Mouse (Mus musculus): ENCODE measurements around the gene Olfr652. TPM values are rescaled to one million over a fixed set of nuclear protein-coding genes. Genes with fewer than 3 reads are reported as not detected.

Olfr652 gene
- 0.11 TPM in 1 of 2 replicates, not detected in the other for polyA plus RNA-seq (2014; fragmentation: Nextera tagmentation; extraction: Ambion mirVana)

DNA sequence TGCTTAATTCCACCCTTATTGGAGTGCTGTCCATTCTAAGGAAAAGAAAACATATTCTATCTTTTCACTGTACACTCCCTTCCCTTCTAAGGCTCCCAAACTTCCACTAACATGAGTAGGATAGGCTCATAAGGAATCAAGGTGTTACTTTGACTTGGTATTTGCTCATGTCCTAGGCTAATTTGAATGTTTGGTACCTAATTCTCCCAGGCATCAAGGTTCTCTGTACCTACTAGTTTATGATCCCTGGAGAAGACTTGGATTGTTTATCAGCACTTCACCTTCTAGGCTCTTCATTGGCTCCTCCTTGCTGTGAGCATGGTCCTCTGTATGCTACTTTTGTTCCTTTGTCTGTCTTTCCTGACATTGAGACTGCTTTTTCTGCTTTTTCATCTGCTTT lies at the start of gene Olfr652:
Gene Olfr652, plus strand, starts transcription at position 301 of the 400 bp plus-strand sequence.
- no peak within 1 kb of the TSS for H3K4me2 ChIP-seq (ENCODE audit: low read depth, low read length)
- no peaks in the 10 kb centered on the region for H3K9me3 ChIP-seq (ENCODE audit: control insufficient read depth, low read length)
- H3K27me3 ChIP-seq (ENCODE audit: control insufficient read depth, insufficient read depth, low read length): no peaks in the 10 kb centered on the region
- no peaks in the 10 kb centered on the region for H3K4me1 ChIP-seq (ENCODE audit: control insufficient read depth, insufficient read depth, low read length)
- H3K27ac ChIP-seq (ENCODE audit: low read depth, low read length): no peak within 1 kb of the TSS
- ATAC-seq (ENCODE audit: low read depth): no peak
- no peak within 1 kb of the TSS for H3K9ac ChIP-seq (replicated peaks; ENCODE audit: low read depth, low read length)
- H3K4me3 ChIP-seq (ENCODE audit: low read depth, low read length): no peak within 1 kb of the TSS
- no peaks in the 10 kb centered on the region for H3K36me3 ChIP-seq (ENCODE audit: control insufficient read depth, insufficient read depth, low read length)

DNA sequence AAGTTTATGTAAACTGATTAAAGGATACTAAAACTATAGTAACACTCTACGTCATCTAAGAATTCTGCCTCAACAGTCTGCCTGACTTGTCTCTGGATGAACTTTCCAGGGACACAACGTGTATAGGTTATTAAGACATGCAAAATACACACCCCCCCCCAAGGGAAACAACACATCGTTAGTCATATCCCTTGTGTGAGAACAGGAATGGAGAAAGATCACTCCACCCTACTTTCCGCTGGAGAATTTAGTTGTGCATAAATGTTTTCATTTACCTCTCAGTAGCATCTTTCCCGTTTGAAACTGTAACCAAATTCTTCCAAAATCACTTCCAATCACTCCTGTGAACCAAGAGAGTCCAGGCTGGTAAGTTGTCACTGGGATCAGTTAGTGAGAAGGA lies 10.9 kb upstream of the Olfr652 start, which contains the start of gene Olfr651:
Gene Olfr651, plus strand, starts transcription at position 301 of the 400 bp plus-strand sequence.
- H3K4me1 ChIP-seq (ENCODE audit: control insufficient read depth, insufficient read depth, low read length): no peaks in the 10 kb centered on the region
- WGBS: 86% methylated on average over 5 of the region's 5 CpGs
- H3K27me3 ChIP-seq (ENCODE audit: control insufficient read depth, insufficient read depth, low read length): no peaks in the 10 kb centered on the region
- no peak within 1 kb of the TSS for H3K9ac ChIP-seq (replicated peaks; ENCODE audit: low read depth, low read length)
- no peak within 1 kb of the TSS for H3K4me3 ChIP-seq (ENCODE audit: low read depth, low read length)
- no peak within 1 kb of the TSS for H3K4me2 ChIP-seq (ENCODE audit: low read depth, low read length)
- H3K36me3 ChIP-seq (ENCODE audit: control insufficient read depth, insufficient read depth, low read length): no peaks in the 10 kb centered on the region
- no peaks in the 10 kb centered on the region for H3K9me3 ChIP-seq (ENCODE audit: control insufficient read depth, low read length)
- H3K27ac ChIP-seq (ENCODE audit: low read depth, low read length): no peak within 1 kb of the TSS
- no peak for ATAC-seq (ENCODE audit: low read depth)

DNA sequence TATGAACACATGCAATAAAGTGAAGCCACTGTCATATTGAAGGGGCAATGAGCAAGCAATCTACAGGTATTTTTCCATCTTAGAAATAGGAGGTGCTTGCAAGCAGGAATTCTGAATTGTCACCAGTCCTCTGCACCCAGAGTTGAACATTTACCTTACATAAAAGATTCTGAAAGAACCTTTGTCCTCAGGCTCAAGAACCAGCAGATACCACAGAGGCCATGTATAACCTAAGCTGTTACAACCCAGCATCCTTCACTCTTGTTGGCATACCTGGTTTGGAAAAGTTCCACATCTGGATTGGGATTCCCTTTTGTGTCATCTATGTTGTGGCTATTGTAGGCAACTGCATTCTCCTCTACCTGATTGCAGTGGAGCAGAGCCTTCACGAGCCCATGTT lies 8.0 kb upstream of the Olfr652 start:
- no peak for ATAC-seq (ENCODE audit: low read depth)
- no peaks in the 10 kb centered on the region for H3K36me3 ChIP-seq (ENCODE audit: control insufficient read depth, insufficient read depth, low read length)

DNA sequence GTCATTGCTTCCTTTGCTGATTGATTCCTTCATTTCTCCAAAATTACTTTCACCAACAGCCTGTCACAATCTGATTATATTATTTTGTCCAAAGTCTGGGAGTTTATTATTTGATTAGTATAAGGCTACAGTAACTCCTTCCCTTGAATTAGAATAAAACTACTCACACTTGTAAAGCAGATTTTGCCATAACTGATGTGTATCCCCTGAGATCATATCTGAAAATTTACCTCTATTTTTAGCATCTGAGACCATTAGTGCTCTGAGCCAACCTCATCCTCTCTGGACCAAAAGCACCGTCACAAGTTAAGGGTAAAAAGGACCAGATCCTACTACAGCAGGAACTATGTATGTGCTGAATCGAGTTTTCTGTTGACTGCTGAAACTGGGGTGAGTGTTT lies 16.3 kb downstream of the Olfr652 start, which contains the start of gene Olfr653:
Gene Olfr653, plus strand, starts transcription at position 301 of the 400 bp plus-strand sequence.
- ATAC-seq (ENCODE audit: low read depth): no peak
- Histone ChIP-seq H3K4me3 (ENCODE audit: low read depth, low read length) (no peak within 1 kb of the TSS), H3K9me3 (ENCODE audit: control insufficient read depth, low read length) (no peaks in the 10 kb centered on the region), H3K4me1 (ENCODE audit: control insufficient read depth, insufficient read depth, low read length) (no peaks in the 10 kb centered on the region), H3K36me3 (ENCODE audit: control insufficient read depth, insufficient read depth, low read length) (no peaks in the 10 kb centered on the region), H3K9ac (replicated peaks; ENCODE audit: low read depth, low read length) (no peak within 1 kb of the TSS), H3K4me2 (ENCODE audit: low read depth, low read length) (no peak within 1 kb of the TSS), H3K27me3 (ENCODE audit: control insufficient read depth, insufficient read depth, low read length) (no peaks in the 10 kb centered on the region), H3K27ac (ENCODE audit: low read depth, low read length) (no peak within 1 kb of the TSS)
- 85% methylated on average over 2 of the region's 2 CpGs for WGBS

More for the DNA sequence above, 8.0 kb upstream of the Olfr652 start:
- no peak overlapping the region for H3K9ac ChIP-seq (replicated peaks; ENCODE audit: low read depth, low read length)
- 82% methylated on average over 1 of the region's 1 CpGs for WGBS
- no peaks in the 10 kb centered on the region for H3K4me1 ChIP-seq (ENCODE audit: control insufficient read depth, insufficient read depth, low read length)
- H3K27ac ChIP-seq (ENCODE audit: low read depth, low read length): no peak overlapping the region
- no peak overlapping the region for H3K4me3 ChIP-seq (ENCODE audit: low read depth, low read length)
- no peaks in the 10 kb centered on the region for H3K27me3 ChIP-seq (ENCODE audit: control insufficient read depth, insufficient read depth, low read length)
- no peaks in the 10 kb centered on the region for H3K9me3 ChIP-seq (ENCODE audit: control insufficient read depth, low read length)
- H3K4me2 ChIP-seq (ENCODE audit: low read depth, low read length): no peak overlapping the region

DNA sequence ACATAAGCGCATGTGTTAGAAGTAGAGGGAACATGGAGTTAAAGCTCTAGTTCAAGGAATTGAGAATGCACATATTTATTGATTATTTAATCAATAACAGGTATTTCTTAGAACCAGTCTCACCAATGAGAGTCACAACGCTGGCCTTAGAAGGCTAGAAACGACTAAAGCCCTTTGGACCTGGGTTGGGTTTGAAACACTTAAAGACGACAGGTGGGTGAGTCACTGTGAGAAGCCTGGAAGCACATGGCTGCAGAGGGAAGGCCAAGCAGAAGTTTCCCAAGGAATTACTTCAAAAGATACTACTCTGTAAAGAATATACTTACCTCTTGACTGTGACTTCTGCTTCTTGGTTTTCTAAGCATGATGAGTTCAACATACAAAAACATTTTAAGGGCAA lies 20.1 kb downstream of the Olfr652 start:
- Histone ChIP-seq H3K36me3 (ENCODE audit: control insufficient read depth, insufficient read depth, low read length) (no peaks in the 10 kb centered on the region), H3K4me2 (ENCODE audit: low read depth, low read length) (no peak overlapping the region), H3K9ac (replicated peaks; ENCODE audit: low read depth, low read length) (no peak overlapping the region), H3K4me1 (ENCODE audit: control insufficient read depth, insufficient read depth, low read length) (no peaks in the 10 kb centered on the region), H3K9me3 (ENCODE audit: control insufficient read depth, low read length) (no peaks in the 10 kb centered on the region), H3K27me3 (ENCODE audit: control insufficient read depth, insufficient read depth, low read length) (no peaks in the 10 kb centered on the region), H3K27ac (ENCODE audit: low read depth, low read length) (no peak overlapping the region), H3K4me3 (ENCODE audit: low read depth, low read length) (no peak overlapping the region)
- ATAC-seq (ENCODE audit: low read depth): no peak
- 94% methylated on average over 4 of the region's 4 CpGs for WGBS

DNA sequence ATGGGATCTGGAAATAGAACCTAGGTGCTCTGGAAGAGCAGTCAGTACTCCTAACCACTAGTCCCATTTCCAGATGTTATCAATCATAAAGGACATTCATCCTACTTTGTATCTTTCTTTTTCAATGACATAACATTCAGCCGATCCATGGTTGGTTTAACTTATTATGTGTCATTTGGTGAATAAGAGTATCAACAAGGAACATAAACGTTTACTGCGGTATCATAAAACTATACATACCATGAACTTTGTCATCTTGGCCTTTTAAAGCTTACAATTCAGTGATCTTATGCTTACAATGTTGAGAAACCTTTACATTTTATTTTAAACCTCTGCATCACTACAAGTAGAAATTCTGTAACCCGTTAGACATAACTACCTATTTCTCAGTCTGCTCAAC lies 20.7 kb downstream of the Olfr652 start:
- H3K4me3 ChIP-seq (ENCODE audit: low read depth, low read length): no peak overlapping the region
- 90% methylated on average over 4 of the region's 4 CpGs for WGBS
- no peak for ATAC-seq (ENCODE audit: low read depth)

DNA sequence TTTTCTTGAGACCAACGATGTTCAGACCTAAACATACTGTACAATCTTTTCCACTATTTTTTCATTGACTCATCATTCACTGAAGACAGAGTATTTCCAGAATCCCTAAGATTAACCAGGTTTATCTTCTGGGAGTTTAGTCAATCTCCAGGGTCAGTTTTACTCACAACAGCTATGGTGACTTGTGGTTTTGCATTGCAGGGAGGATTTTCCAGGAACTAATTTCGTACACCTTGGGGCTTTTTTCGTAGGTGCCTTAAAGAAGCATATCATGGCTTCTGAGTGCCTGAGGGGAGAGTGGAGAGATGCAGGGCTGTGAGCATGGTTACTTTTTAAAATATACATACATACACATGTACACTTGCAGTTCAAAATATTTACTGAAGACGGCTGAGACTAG lies 26.0 kb downstream of the Olfr652 start, which contains the start of gene Olfr654:
Gene Olfr654, plus strand, starts transcription at position 301 of the 400 bp plus-strand sequence.
- Histone ChIP-seq H3K4me2 (ENCODE audit: low read depth, low read length) (no peak within 1 kb of the TSS), H3K4me1 (ENCODE audit: control insufficient read depth, insufficient read depth, low read length) (no peaks in the 10 kb centered on the region), H3K9ac (replicated peaks; ENCODE audit: low read depth, low read length) (no peak within 1 kb of the TSS), H3K9me3 (ENCODE audit: control insufficient read depth, low read length) (no peaks in the 10 kb centered on the region), H3K4me3 (ENCODE audit: low read depth, low read length) (no peak within 1 kb of the TSS), H3K36me3 (ENCODE audit: control insufficient read depth, insufficient read depth, low read length) (no peaks in the 10 kb centered on the region), H3K27ac (ENCODE audit: low read depth, low read length) (no peak within 1 kb of the TSS), H3K27me3 (ENCODE audit: control insufficient read depth, insufficient read depth, low read length) (no peaks in the 10 kb centered on the region)
- WGBS: 94% methylated on average over 4 of the region's 4 CpGs
- no peak for ATAC-seq (ENCODE audit: low read depth)

More for the DNA sequence above, 20.7 kb downstream of the Olfr652 start:
- Histone ChIP-seq H3K27ac (ENCODE audit: low read depth, low read length) (no peak overlapping the region), H3K4me1 (ENCODE audit: control insufficient read depth, insufficient read depth, low read length) (no peaks in the 10 kb centered on the region), H3K9me3 (ENCODE audit: control insufficient read depth, low read length) (no peaks in the 10 kb centered on the region), H3K4me2 (ENCODE audit: low read depth, low read length) (no peak overlapping the region), H3K9ac (replicated peaks; ENCODE audit: low read depth, low read length) (no peak overlapping the region), H3K27me3 (ENCODE audit: control insufficient read depth, insufficient read depth, low read length) (no peaks in the 10 kb centered on the region), H3K36me3 (ENCODE audit: control insufficient read depth, insufficient read depth, low read length) (no peaks in the 10 kb centered on the region)

DNA sequence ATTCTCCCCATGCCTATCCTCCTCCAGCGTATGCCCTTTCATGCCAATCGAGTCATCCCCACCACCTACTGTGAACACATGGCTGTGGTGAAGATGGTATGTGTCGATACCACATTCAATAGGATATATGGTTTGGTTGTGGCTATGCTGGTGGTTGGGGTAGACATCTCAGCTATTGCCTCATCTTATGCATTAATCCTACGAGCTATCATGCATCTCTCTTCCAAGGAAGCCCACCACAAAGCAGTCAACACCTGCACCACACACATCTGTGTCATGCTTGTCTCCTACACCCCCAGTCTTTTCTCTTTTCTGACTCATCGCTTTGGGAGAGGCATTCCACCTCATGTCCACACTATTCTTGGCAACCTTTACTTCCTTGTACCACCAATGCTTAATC lies 27.6 kb downstream of the Olfr652 start:
- WGBS: 90% methylated on average over 5 of the region's 5 CpGs
- Histone ChIP-seq H3K27me3 (ENCODE audit: control insufficient read depth, insufficient read depth, low read length) (no peaks in the 10 kb centered on the region), H3K9ac (replicated peaks; ENCODE audit: low read depth, low read length) (no peak overlapping the region), H3K9me3 (ENCODE audit: control insufficient read depth, low read length) (no peaks in the 10 kb centered on the region), H3K36me3 (ENCODE audit: control insufficient read depth, insufficient read depth, low read length) (no peaks in the 10 kb centered on the region), H3K4me1 (ENCODE audit: control insufficient read depth, insufficient read depth, low read length) (no peaks in the 10 kb centered on the region), H3K4me2 (ENCODE audit: low read depth, low read length) (no peak overlapping the region), H3K27ac (ENCODE audit: low read depth, low read length) (no peak overlapping the region), H3K4me3 (ENCODE audit: low read depth, low read length) (no peak overlapping the region)
- no peak for ATAC-seq (ENCODE audit: low read depth)

DNA sequence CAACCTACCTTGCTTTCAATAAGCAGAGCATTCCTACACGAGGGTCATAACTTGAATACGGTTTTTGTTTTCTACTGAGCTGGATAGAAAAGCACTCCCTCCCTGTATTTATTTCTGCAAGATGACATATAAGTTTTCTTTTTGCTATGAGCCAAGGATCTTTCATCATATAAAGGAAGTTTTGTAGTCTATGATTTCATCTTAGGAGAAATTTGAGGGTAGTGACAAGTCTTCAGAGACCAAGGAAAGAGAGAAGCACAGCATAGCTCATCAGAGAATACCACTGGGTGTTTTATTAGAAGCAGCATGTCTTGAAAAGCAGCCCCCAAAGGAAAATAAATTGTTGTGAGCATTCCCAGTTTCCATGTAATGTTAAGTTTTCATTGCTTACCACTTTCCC lies 41.0 kb downstream of the Olfr652 start, which contains the start of gene Olfr655:
Gene Olfr655, minus strand, starts transcription at position 101 of the 400 bp plus-strand sequence.
- no peaks in the 10 kb centered on the region for H3K36me3 ChIP-seq (ENCODE audit: control insufficient read depth, insufficient read depth, low read length)
- no peaks in the 10 kb centered on the region for H3K9me3 ChIP-seq (ENCODE audit: control insufficient read depth, low read length)
- 88% methylated on average over 2 of the region's 2 CpGs for WGBS
- H3K4me1 ChIP-seq (ENCODE audit: control insufficient read depth, insufficient read depth, low read length): no peaks in the 10 kb centered on the region
- H3K4me2 ChIP-seq (ENCODE audit: low read depth, low read length): no peak within 1 kb of the TSS
- ATAC-seq (ENCODE audit: low read depth): no peak
- H3K9ac ChIP-seq (replicated peaks; ENCODE audit: low read depth, low read length): no peak within 1 kb of the TSS
- H3K27ac ChIP-seq (ENCODE audit: low read depth, low read length): no peak within 1 kb of the TSS
- H3K4me3 ChIP-seq (ENCODE audit: low read depth, low read length): no peak within 1 kb of the TSS
- H3K27me3 ChIP-seq (ENCODE audit: control insufficient read depth, insufficient read depth, low read length): no peaks in the 10 kb centered on the region
